Mouse (Mus musculus) thymus, postnatal 10 days (tissue): ENCODE data around the gene Dnaja3.

Experiments
- DNase-seq, 2 experiments: peaks; one replicate each; pipeline ENCODE4 v3.0.0; 2021; ENCODE audit warnings: low spot score in 2 of 2

Gene Dnaja3

GRCm38 (mm10) chr16:4642190-4642589, 2.4 kb downstream of the Dnaja3 start:
- no peak for DNase-seq

GRCm38 (mm10) chr16:4642937-4643336, 3.1 kb downstream of the Dnaja3 start:
- DNase-seq: no peak

- DNase-seq: no peak
These were observed 4.1 kb downstream of the Dnaja3 start for GRCm38 (mm10) chr16:4643670-4644419.

- DNase-seq: no peak
These were observed 6.1 kb downstream of the Dnaja3 start for GRCm38 (mm10) chr16:4645867-4646266.

GRCm38 (mm10) chr16:4646831-4647230, 7.0 kb downstream of the Dnaja3 start:
- no peak for DNase-seq

GRCm38 (mm10) chr16:4647651-4648141, 7.9 kb downstream of the Dnaja3 start:
- no peak for DNase-seq

- DNase-seq: no peak
These were observed 8.7 kb downstream of the Dnaja3 start for GRCm38 (mm10) chr16:4648416-4649023.

- no peak for DNase-seq
These were observed 9.4 kb downstream of the Dnaja3 start for GRCm38 (mm10) chr16:4649211-4649610.

- DNase-seq: no peak
These were observed 9.9 kb downstream of the Dnaja3 start for GRCm38 (mm10) chr16:4649692-4650091.

- no peak for DNase-seq
These were observed 10.4 kb downstream of the Dnaja3 start for GRCm38 (mm10) chr16:4650161-4650560.

- no peak for DNase-seq
These were observed 11.3 kb downstream of the Dnaja3 start for GRCm38 (mm10) chr16:4651081-4651480.

- DNase-seq: no peak
These were observed 11.8 kb downstream of the Dnaja3 start for GRCm38 (mm10) chr16:4651624-4652023.

- no peak for DNase-seq
These were observed 13.1 kb downstream of the Dnaja3 start for GRCm38 (mm10) chr16:4652707-4653416.

- no peak for DNase-seq
These were observed 14.9 kb downstream of the Dnaja3 start for GRCm38 (mm10) chr16:4654706-4655105.

GRCm38 (mm10) chr16:4655251-4655734, 15.5 kb downstream of the Dnaja3 start:
- no peak for DNase-seq

GRCm38 (mm10) chr16:4655764-4656570, 16.2 kb downstream of the Dnaja3 start:
- no peak for DNase-seq

- no peak for DNase-seq
These were observed 16.8 kb downstream of the Dnaja3 start for GRCm38 (mm10) chr16:4656571-4657081.

- no peak for DNase-seq
These were observed 19.0 kb downstream of the Dnaja3 start for GRCm38 (mm10) chr16:4658781-4659245.

- DNase-seq: no peak
These were observed 19.5 kb downstream of the Dnaja3 start for GRCm38 (mm10) chr16:4659326-4659725.

GRCm38 (mm10) chr16:4661605-4662004, 21.8 kb downstream of the Dnaja3 start:
- DNase-seq: no peak

GRCm38 (mm10) chr16:4663806-4664205, 24.0 kb downstream of the Dnaja3 start:
- DNase-seq: no peak
